Mouse (Mus musculus) cerebellum, postnatal 4 days (tissue): ENCODE results near the gene Acot9.
A peak's percentile ranks its signal among the peaks of the same experiment; 100 is the strongest.

ENCODE experiments used
- DNase-seq, 2 experiments: peaks; one replicate each; pipeline ENCODE4 v3.0.0; 2022; ENCODE audit warnings: low spot score in 2 of 2, mixed read lengths in 1 of 2

Gene Acot9

DNA sequence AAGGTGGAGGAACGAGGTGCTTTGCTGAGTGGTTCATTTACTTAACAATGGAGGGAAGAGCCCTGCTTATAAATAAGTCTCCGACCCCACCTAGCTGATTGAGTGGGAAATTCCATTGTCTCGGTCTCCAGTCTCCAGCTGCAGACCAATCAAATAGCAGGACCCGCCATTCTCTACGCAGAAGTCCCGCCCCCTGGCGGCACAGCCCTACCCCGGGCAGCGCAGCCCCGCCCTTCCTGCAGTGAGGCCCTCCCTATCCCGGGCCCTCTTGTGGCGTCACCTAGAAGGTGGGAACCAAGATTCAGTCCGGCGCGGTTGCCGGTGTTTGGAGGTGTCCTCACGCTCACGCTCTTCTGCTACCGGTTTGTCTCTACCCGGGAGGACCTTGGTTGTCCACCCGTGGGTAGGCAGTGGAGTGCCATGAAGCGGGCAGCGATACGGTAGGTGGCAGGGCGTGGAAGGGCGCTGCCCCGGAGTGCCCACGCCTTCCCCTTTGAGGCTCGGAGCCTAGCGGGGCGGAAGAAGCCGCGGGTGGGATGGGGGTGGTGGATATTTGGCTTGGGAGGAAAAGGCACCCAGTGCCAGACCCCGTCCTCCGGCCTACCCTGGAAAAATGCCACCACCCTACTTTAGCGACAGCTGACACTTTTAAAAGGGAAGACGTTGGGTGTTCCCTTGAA is at the start of gene Acot9:
Gene Acot9, plus strand, starts transcription at position 209 of the 680 bp plus-strand sequence.
- peak; percentile 67 to 77 for DNase-seq

GRCm38 (mm10) chrX:155214291-155215136 is 47.7 kb upstream of the Acot9 start:
- no peak for DNase-seq

DNA sequence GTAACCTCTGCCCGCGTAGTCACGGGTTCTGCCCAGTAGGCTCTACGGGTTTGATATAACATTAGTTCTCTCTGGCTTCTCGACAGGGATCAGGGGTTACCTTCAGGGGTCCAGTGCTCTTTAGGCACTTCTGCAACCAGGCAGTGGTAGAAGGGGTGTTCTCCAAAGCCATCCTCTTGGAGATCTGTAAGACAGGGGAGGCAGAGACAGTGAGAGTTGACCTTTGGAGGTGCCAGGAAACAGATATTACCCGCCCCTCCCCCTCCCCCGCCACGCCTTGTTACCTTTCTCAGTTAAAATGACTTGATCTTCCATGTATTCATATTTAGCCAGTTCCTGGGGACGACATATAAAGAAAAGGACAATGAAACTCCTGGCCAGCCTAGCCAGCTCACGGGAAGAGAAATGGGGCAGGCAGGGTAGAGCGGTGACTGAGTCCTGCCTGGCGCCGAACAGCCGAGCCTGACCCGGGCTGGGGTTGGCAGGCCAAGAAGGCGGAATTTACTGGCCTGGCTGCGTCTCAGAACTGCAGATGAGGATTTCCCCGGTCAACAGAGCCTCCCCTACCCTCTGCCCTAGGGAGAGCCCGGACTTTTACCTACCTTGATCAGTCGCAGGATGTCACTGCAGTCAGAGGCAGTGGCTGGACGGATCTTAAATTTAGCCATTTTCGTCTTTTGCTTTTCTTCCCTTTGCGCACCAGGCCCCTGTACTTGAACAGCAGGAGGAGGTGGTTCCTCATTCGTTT is 46.6 kb upstream of the Acot9 start:
- DNase-seq = peak in 1 of 2 experiments; percentile 5

DNA sequence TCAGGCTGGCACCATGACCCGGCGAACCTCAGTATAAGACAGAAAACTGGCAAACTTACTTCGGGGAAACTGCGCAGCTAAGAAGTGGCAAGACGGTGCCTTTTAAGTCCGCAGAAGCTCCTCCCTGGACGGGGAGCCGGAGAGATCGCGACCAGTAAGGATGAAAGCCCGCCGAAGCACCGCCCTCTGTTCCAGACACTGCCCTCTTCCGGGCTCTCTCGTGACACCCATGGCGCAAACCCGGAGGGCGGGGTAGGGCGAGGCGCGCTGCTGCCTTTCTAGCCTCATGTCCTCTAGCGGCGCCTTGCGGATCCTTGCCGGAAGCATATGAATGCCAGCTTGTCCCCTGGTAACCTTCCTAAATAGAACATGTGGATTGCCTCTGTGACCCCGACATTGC is 46.0 kb upstream of the Acot9 start, which contains the start of gene Sat1:
Gene Sat1, minus strand, starts transcription at position 179 of the 400 bp plus-strand sequence.
- peak; percentile 61 to 83 for DNase-seq

DNA sequence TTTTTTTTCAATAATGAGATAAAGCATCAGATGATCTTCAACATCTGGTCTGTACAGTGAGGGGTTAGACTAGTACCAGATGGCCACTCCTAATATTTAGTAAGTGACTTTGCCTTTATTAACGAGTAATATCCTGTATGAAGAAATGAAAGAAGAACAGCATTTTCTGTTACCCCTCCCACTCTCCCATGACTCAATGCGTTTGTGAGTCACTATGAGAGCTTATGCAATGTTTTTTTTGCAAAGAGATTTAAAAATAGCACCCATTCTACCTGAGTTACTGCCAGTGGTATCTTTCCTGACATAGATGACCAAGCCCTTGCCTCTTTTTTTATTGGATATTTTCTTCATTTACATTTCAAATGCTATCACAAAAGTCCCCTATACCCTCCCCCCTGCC is 44.0 kb upstream of the Acot9 start:
- no peak for DNase-seq

GRCm38 (mm10) chrX:155256856-155257255 is 5.4 kb upstream of the Acot9 start:
- DNase-seq = no peak

- DNase-seq = no peak
These were observed 641 bp downstream of the Acot9 start for GRCm38 (mm10) chrX:155262915-155263252.

GRCm38 (mm10) chrX:155278483-155278882 is 16.2 kb downstream of the Acot9 start:
- DNase-seq = no peak

- no peak for DNase-seq
These were observed 18.3 kb downstream of the Acot9 start for GRCm38 (mm10) chrX:155280427-155281044.

- no peak for DNase-seq
These were observed 44.1 kb downstream of the Acot9 start for GRCm38 (mm10) chrX:155306390-155306789.

DNA sequence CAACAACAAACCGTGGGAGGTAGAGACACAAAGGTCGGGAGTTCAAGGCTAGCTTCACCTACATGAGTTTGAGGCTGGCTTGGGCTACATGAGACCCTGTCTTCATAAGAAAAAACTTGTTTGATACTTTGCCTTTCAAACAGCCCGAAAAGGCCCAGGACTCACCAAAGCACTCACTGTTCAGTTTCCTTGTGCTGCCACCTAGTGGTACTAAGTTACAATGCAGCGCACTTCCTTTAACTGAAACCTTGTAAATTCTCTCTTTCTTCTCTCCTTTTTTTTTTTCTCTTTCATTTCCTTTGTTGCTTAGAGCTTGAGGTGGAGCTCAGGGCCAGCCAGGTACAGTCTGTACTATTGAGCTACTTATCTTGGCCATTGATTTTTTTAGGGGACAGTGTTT is 55.8 kb downstream of the Acot9 start:
- peak in 1 of 2 experiments; percentile 2 for DNase-seq

DNA sequence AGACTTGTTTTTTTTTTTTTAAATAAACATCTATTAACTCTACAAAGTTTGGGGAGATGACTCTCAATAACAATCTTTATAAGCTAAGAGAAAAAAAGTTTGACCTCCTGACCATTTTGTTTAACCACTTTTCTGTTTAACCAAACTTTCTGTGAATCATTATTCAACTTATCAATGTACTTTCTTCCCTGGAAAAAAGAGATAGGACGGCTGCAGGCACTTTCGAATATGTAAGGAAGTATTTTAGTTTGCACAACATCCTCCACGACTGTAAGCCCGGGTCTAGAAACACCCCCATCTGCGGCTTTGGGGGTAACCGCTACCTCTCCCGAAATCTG is 75.3 kb downstream of the Acot9 start:
- no peak for DNase-seq

GRCm38 (mm10) chrX:155337905-155338721 is 75.9 kb downstream of the Acot9 start:
- DNase-seq = peak; percentile 58 to 82

GRCm38 (mm10) chrX:155340654-155341053 is 78.4 kb downstream of the Acot9 start, which contains the start of gene Prdx4:
Gene Prdx4 (minus strand): TSS chrX:155340754.
- no peak for DNase-seq

DNA sequence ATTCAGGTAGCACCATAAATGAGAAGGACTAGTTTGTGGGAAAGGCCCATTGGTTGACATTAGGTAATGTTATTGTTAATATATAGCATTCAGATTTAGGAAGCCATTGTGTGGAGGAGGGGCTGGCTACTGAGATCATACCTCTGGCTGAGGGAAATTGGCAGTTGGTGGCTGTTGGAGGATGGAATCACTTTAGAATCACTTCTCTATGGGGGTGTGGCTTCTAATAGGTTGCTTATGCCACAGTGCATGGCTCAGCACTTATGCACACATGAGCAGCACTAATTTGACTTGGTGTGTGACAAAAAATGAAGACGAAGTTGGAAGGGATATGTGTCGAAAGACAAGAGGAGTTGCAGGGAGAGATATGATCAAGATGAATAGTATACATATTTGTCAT is 84.0 kb downstream of the Acot9 start:
- DNase-seq = no peak
